Mouse (Mus musculus) bone marrow, adult 2 months (tissue): ENCODE measurements around the gene Stox2.

ENCODE experiments used
- CTCF ChIP-seq: fragments of 200-500 bp; IDR thresholded peaks from 2 replicates; pipeline ENCODE4 v1.5.1; 2011; ENCODE audit warnings: low read length, control low read depth; ENCODE audit not compliant: control insufficient read depth, insufficient read depth
- POLR2A ChIP-seq: fragments of 200-500 bp; IDR thresholded peaks from 2 replicates; pipeline ENCODE4 v1.6.1; 2011; ENCODE audit warnings: low read depth, mild to moderate bottlenecking, control low read depth, low read length, borderline replicate concordance; ENCODE audit not compliant: control insufficient read depth

DNA sequence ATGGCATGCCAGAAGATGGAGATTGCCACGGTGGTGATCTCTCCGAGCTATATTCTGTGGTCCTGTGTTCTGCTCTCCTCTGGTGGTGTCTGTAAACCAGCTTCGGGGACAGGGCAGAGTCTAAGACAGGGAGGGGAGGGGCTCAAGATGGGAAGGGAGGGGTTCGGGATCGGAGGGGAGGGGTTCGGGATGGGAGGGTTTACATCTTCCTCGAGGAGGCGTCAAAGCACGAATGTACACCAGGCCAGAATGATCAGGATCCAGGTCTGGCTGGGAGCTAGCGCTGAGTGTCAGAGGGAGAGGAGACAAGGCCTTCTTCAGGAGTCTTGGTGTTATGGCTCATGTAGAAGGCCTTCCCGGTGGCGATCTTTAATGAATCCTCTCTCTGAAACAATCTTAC is 109.7 kb downstream of the Stox2 start:
- TF ChIP-seq CTCF = no peak
- TF ChIP-seq POLR2A = no peak
